Mouse (Mus musculus) erythroblast, adult 5-6 weeks (primary cell): ENCODE results near the gene Sept8. TPM values are rescaled to one million over a fixed set of nuclear protein-coding genes. Genes with fewer than 3 reads are reported as not detected.
"Not testable (repeated sequence)": the region's sequence is repeated elsewhere in the genome, so short reads cannot be mapped to it uniquely, and the experiment has no call there.

Experiments used
- ATAC-seq: replicated peaks from 2 replicates; pipeline ENCODE4 v1.8.0; 2016; ENCODE audit warnings: moderate number of reproducible peaks, mild to moderate bottlenecking, moderate TSS enrichment, inconsistent platforms; ENCODE audit not compliant: poor library complexity, low FRiP score, severe bottlenecking
- total RNA-seq, 2 experiments: library from RNA; stranded (forward) in 1 of 2; stranded (reverse) in 1 of 2; fragments of 150-400 nt in 1 of 2; fragments of 200-764, 138-1000 nt in 1 of 2; gene quantifications; 2 replicates each; pipeline versions ENCODE4 v1.2.3 to v1.2.4; 2015 to 2017; ENCODE audit warnings: low replicate concordance in 2 of 2

Gene Sept8
- total RNA-seq, 2 experiments from 2014 or later, result 28.1 to 31.2 TPM

GRCm38 (mm10) chr11:53522362-53522761 lies 3.3 kb downstream of the Sept8 start:
- no peak for ATAC-seq

GRCm38 (mm10) chr11:53522930-53523329 lies 3.9 kb downstream of the Sept8 start:
- no peak for ATAC-seq

- no peak for ATAC-seq
Measured at GRCm38 (mm10) chr11:53523545-53524405, 4.7 kb downstream of the Sept8 start.

GRCm38 (mm10) chr11:53524905-53525304 lies 5.8 kb downstream of the Sept8 start:
- no peak for ATAC-seq

GRCm38 (mm10) chr11:53525461-53525860 lies 6.4 kb downstream of the Sept8 start:
- no peak for ATAC-seq

- 0 out of 2 replicates have a peak, but pooled peaks have one; percentile 14 for ATAC-seq
Measured at GRCm38 (mm10) chr11:53528397-53529252, 9.6 kb downstream of the Sept8 start.

GRCm38 (mm10) chr11:53529253-53529557 lies 10.1 kb downstream of the Sept8 start:
- ATAC-seq, result no peak

- ATAC-seq, result no peak
Measured at GRCm38 (mm10) chr11:53530001-53530400, 10.9 kb downstream of the Sept8 start.

- ATAC-seq, result no peak
Measured at GRCm38 (mm10) chr11:53531578-53532230, 12.6 kb downstream of the Sept8 start.

GRCm38 (mm10) chr11:53532231-53532620 lies 13.2 kb downstream of the Sept8 start:
- no peak for ATAC-seq

- ATAC-seq, result no peak
Measured at GRCm38 (mm10) chr11:53539002-53539491, 20.0 kb downstream of the Sept8 start.

- ATAC-seq, result no peak
Measured at GRCm38 (mm10) chr11:53540394-53540793, 21.3 kb downstream of the Sept8 start.

GRCm38 (mm10) chr11:53541222-53541621 lies 22.2 kb downstream of the Sept8 start:
- no peak for ATAC-seq

GRCm38 (mm10) chr11:53543021-53543420 lies 24.0 kb downstream of the Sept8 start:
- ATAC-seq, result no peak

- no peak for ATAC-seq
Measured at GRCm38 (mm10) chr11:53546271-53546670, 27.2 kb downstream of the Sept8 start.

GRCm38 (mm10) chr11:53547566-53547965 lies 28.5 kb downstream of the Sept8 start:
- peak; percentile 29; the same call in 1 of the 2 replicates for ATAC-seq

- no peak for ATAC-seq
Measured at GRCm38 (mm10) chr11:53548036-53548605, 29.1 kb downstream of the Sept8 start.

- no peak for ATAC-seq
Measured at GRCm38 (mm10) chr11:53550714-53551113, 31.7 kb downstream of the Sept8 start.

GRCm38 (mm10) chr11:53551754-53552153 lies 32.7 kb downstream of the Sept8 start:
- ATAC-seq, result peak; percentile 84

GRCm38 (mm10) chr11:53556529-53556928 lies 37.5 kb downstream of the Sept8 start:
- not testable (repeated sequence) for ATAC-seq
